Mouse (Mus musculus) midbrain, embryonic 12.5 days (tissue): ENCODE measurements around the gene Med9. TPM values are rescaled to one million over a fixed set of nuclear protein-coding genes. Genes with fewer than 3 reads are reported as not detected.
"Not testable (repeated sequence)": the region's sequence is repeated elsewhere in the genome, so short reads cannot be mapped to it uniquely, and the experiment has no call there.

Source experiments
- ATAC-seq: fragments of 200-750 bp; cut with Nextera tagmentation; 2 replicates; pipeline ENCODE4 v1.8.0; 2017; ENCODE audit warnings: low read depth, moderate TSS enrichment, moderate library complexity; ENCODE audit not compliant: low FRiP score
- H3K27ac ChIP-seq: fragments of 300-500 bp; sonication (generic); replicated peaks from 2 replicates; pipeline ENCODE4 v1.5.1; 2016; ENCODE audit warnings: mild to moderate bottlenecking
- H3K27me3 ChIP-seq: fragments of 300-500 bp; sonication (generic); 2 replicates; pipeline ENCODE4 v1.6.1; 2016; ENCODE audit warnings: mild to moderate bottlenecking
- H3K36me3 ChIP-seq: fragments of 300-500 bp; sonication (generic); 2 replicates; pipeline ENCODE4 v1.6.1; 2016
- H3K4me1 ChIP-seq: fragments of 300-500 bp; sonication (generic); 2 replicates; pipeline ENCODE4 v1.6.1; 2016
- H3K4me2 ChIP-seq: fragments of 300-500 bp; sonication (generic); replicated peaks from 2 replicates; pipeline ENCODE4 v1.6.1; 2016; ENCODE audit warnings: mild to moderate bottlenecking, moderate library complexity
- H3K4me3 ChIP-seq: fragments of 300-500 bp; sonication (generic); 2 replicates; pipeline ENCODE4 v1.5.1; 2016; ENCODE audit warnings: mild to moderate bottlenecking
- H3K9ac ChIP-seq: fragments of 300-500 bp; sonication (generic); replicated peaks from 2 replicates; pipeline ENCODE4 v1.6.1; 2016; ENCODE audit warnings: mild to moderate bottlenecking, moderate library complexity
- H3K9me3 ChIP-seq: fragments of 300-500 bp; sonication (generic); 2 replicates; pipeline ENCODE4 v1.6.1; 2016; ENCODE audit warnings: mild to moderate bottlenecking
- WGBS: fragments of 180-500 bp; shearing (Covaris S2); methylation state at CpG from one replicate; pipeline ENCODE4 v1.1.7; 2016; 5-methylcytosine and 5-hydroxymethylcytosine counted together
- polyA plus RNA-seq: library from polyadenylated mRNA; unstranded; fragments of >200 nt; fragmentation: Nextera tagmentation; extraction: Ambion mirVana; gene quantifications from 2 replicates; pipeline ENCODE4 v1.2.1, GENCODE M21; 2016

Med9 gene
- polyA plus RNA-seq, 1 experiment from 2014 or later, result 39.4 TPM

- 82% methylated on average over 5 of the region's 5 CpGs for WGBS
Measured at GRCm38 (mm10) chr11:59920331-59920730, 27.7 kb upstream of the Med9 start.

GRCm38 (mm10) chr11:59921265-59921664 is 26.7 kb upstream of the Med9 start:
- no peaks in the 10 kb centered on the region for H3K4me1 ChIP-seq
- no peak overlapping the region for H3K4me2 ChIP-seq
- no peak overlapping the region for H3K4me3 ChIP-seq
- no peak for ATAC-seq
- H3K9me3 ChIP-seq, result no peaks in the 10 kb centered on the region
- H3K9ac ChIP-seq, result no peak overlapping the region
- H3K27ac ChIP-seq, result no peak overlapping the region
- 25% methylated on average over 7 of the region's 7 CpGs for WGBS
- H3K27me3 ChIP-seq, result no peaks in the 10 kb centered on the region
- no peaks in the 10 kb centered on the region for H3K36me3 ChIP-seq

More at GRCm38 (mm10) chr11:59920331-59920730, 27.7 kb upstream of the Med9 start:
- Histone ChIP-seq H3K4me1 (no peaks in the 10 kb centered on the region), H3K27ac (no peak overlapping the region), H3K4me2 (no peak overlapping the region), H3K4me3 (no peak overlapping the region), H3K36me3 (no peaks in the 10 kb centered on the region), H3K9ac (no peak overlapping the region), H3K9me3 (no peaks in the 10 kb centered on the region), H3K27me3 (no peaks in the 10 kb centered on the region)
- no peak for ATAC-seq

GRCm38 (mm10) chr11:59930031-59930430 is 18.0 kb upstream of the Med9 start:
- H3K36me3 ChIP-seq, result no peaks in the 10 kb centered on the region
- peaks cover 7% of the 10 kb centered on the region for H3K27me3 ChIP-seq
- H3K27ac ChIP-seq, result no peak overlapping the region
- no peaks in the 10 kb centered on the region for H3K9me3 ChIP-seq
- H3K4me2 ChIP-seq, result no peak overlapping the region
- WGBS, result 53% methylated on average over 4 of the region's 4 CpGs
- no peak overlapping the region for H3K9ac ChIP-seq
- no peak overlapping the region for H3K4me3 ChIP-seq
- no peaks in the 10 kb centered on the region for H3K4me1 ChIP-seq
- no peak for ATAC-seq

GRCm38 (mm10) chr11:59932560-59933337 is 15.3 kb upstream of the Med9 start:
- Histone ChIP-seq H3K9ac (no peak overlapping the region), H3K36me3 (no peaks in the 10 kb centered on the region), H3K27ac (no peak overlapping the region), H3K9me3 (no peaks in the 10 kb centered on the region), H3K27me3 (peaks cover 7% of the 10 kb centered on the region), H3K4me3 (no peak overlapping the region), H3K4me2 (no peak overlapping the region), H3K4me1 (no peaks in the 10 kb centered on the region)
- no peak for ATAC-seq
- WGBS, result 71% methylated on average over 9 of the region's 9 CpGs

- H3K9me3 ChIP-seq, result no peaks in the 10 kb centered on the region
- H3K4me2 ChIP-seq, result no peak overlapping the region
- 47% methylated on average over 12 of the region's 12 CpGs for WGBS
- no peak overlapping the region for H3K4me3 ChIP-seq
- no peaks in the 10 kb centered on the region for H3K36me3 ChIP-seq
- peaks cover 7% of the 10 kb centered on the region for H3K27me3 ChIP-seq
- no peak overlapping the region for H3K9ac ChIP-seq
- H3K4me1 ChIP-seq, result no peaks in the 10 kb centered on the region
- no peak overlapping the region for H3K27ac ChIP-seq
- no peak for ATAC-seq
Measured at GRCm38 (mm10) chr11:59933943-59934342, 14.1 kb upstream of the Med9 start.

- H3K4me1 ChIP-seq, result no peaks in the 10 kb centered on the region
- no peak for ATAC-seq
- no peak overlapping the region for H3K4me2 ChIP-seq
- WGBS, result 70% methylated on average over 3 of the region's 3 CpGs
- H3K4me3 ChIP-seq, result no peak overlapping the region
- H3K27me3 ChIP-seq, result peaks cover 8% of the 10 kb centered on the region
- H3K9me3 ChIP-seq, result no peaks in the 10 kb centered on the region
- H3K36me3 ChIP-seq, result no peaks in the 10 kb centered on the region
- H3K27ac ChIP-seq, result no peak overlapping the region
- no peak overlapping the region for H3K9ac ChIP-seq
Measured at GRCm38 (mm10) chr11:59937023-59937422, 11.0 kb upstream of the Med9 start.

GRCm38 (mm10) chr11:59937615-59938014 is 10.4 kb upstream of the Med9 start:
- Histone ChIP-seq H3K4me3 (no peak overlapping the region), H3K27ac (no peak overlapping the region), H3K4me1 (no peaks in the 10 kb centered on the region), H3K27me3 (peaks cover 3% of the 10 kb centered on the region), H3K9me3 (no peaks in the 10 kb centered on the region), H3K4me2 (no peak overlapping the region), H3K9ac (no peak overlapping the region), H3K36me3 (no peaks in the 10 kb centered on the region)
- 40% methylated on average over 2 of the region's 2 CpGs for whole genome bisulfite sequencing
- ATAC-seq, result no peak

GRCm38 (mm10) chr11:59939821-59940220 is 8.2 kb upstream of the Med9 start:
- Histone ChIP-seq H3K4me1 (no peaks in the 10 kb centered on the region), H3K9ac (no peak overlapping the region), H3K4me2 (no peak overlapping the region), H3K27ac (no peak overlapping the region), H3K27me3 (peaks cover 7% of the 10 kb centered on the region), H3K4me3 (no peak overlapping the region), H3K9me3 (no peaks in the 10 kb centered on the region), H3K36me3 (no peaks in the 10 kb centered on the region)
- 84% methylated on average over 1 of the region's 1 CpGs for WGBS
- ATAC-seq, result no peak

GRCm38 (mm10) chr11:59940645-59941044 is 7.4 kb upstream of the Med9 start:
- ATAC-seq, result no peak
- H3K9ac ChIP-seq, result no peak overlapping the region
- no peaks in the 10 kb centered on the region for H3K4me1 ChIP-seq
- H3K27ac ChIP-seq, result no peak overlapping the region
- whole genome bisulfite sequencing, result 66% methylated on average over 3 of the region's 3 CpGs
- H3K4me2 ChIP-seq, result no peak overlapping the region
- no peaks in the 10 kb centered on the region for H3K9me3 ChIP-seq
- H3K27me3 ChIP-seq, result peaks cover 7% of the 10 kb centered on the region
- H3K36me3 ChIP-seq, result no peaks in the 10 kb centered on the region
- H3K4me3 ChIP-seq, result no peak overlapping the region

- H3K27me3 ChIP-seq, result peaks cover 11% of the 10 kb centered on the region
- no peak overlapping the region for H3K4me3 ChIP-seq
- no peaks in the 10 kb centered on the region for H3K36me3 ChIP-seq
- H3K9me3 ChIP-seq, result no peaks in the 10 kb centered on the region
- no peak overlapping the region for H3K9ac ChIP-seq
- ATAC-seq, result no peak
- no peak overlapping the region for H3K27ac ChIP-seq
- no peak overlapping the region for H3K4me2 ChIP-seq
- WGBS, result 18% methylated on average over 3 of the region's 3 CpGs
- no peaks in the 10 kb centered on the region for H3K4me1 ChIP-seq
Measured at GRCm38 (mm10) chr11:59941391-59941790, 6.6 kb upstream of the Med9 start.

- H3K27ac ChIP-seq, H3K9ac ChIP-seq, H3K4me3 ChIP-seq, H3K36me3 ChIP-seq, ATAC-seq, H3K9me3 ChIP-seq, H3K4me2 ChIP-seq: not testable (repeated sequence)
- peaks cover 20% of the 10 kb centered on the region for H3K4me1 ChIP-seq
- WGBS, result 92% methylated on average over 9 of the region's 10 CpGs
- H3K27me3 ChIP-seq, result peaks cover 11% of the 10 kb centered on the region
Measured at GRCm38 (mm10) chr11:59944855-59945254, 3.2 kb upstream of the Med9 start.

- Histone ChIP-seq H3K4me2 (peak overlapping the region; percentile 79), H3K27ac (peak overlapping the region; percentile 83), H3K9me3 (no peaks in the 10 kb centered on the region), H3K27me3 (peaks cover 3% of the 10 kb centered on the region; the same call in 1 of the 2 replicates), H3K9ac (peak overlapping the region; percentile 96), H3K4me1 (peaks cover 20% of the 10 kb centered on the region), H3K36me3 (no peaks in the 10 kb centered on the region), H3K4me3 (peak overlapping the region; percentile 96)
- no peak; the same call in 1 of the 2 replicates for ATAC-seq
- 3% methylated on average over 16 of the region's 16 CpGs for WGBS
Measured at GRCm38 (mm10) chr11:59948401-59948767, 378 bp downstream of the Med9 start.

- Histone ChIP-seq H3K36me3 (no peaks in the 10 kb centered on the region), H3K9ac (no peak overlapping the region), H3K4me2 (no peak overlapping the region), H3K4me3 (no peak overlapping the region), H3K27ac (no peak overlapping the region), H3K9me3 (no peaks in the 10 kb centered on the region), H3K4me1 (peaks cover 11% of the 10 kb centered on the region), H3K27me3 (no peaks in the 10 kb centered on the region)
- ATAC-seq, result no peak
- WGBS, result 88% methylated on average over 14 of the region's 14 CpGs
Measured at GRCm38 (mm10) chr11:59952892-59953291, 4.9 kb downstream of the Med9 start.
